Mouse (Mus musculus) layer of hippocampus, adult 2 months (tissue): ENCODE measurements around the gene Slc12a6. TPM values are rescaled to one million over a fixed set of nuclear protein-coding genes. Genes with fewer than 3 reads are reported as not detected.
"Not testable (repeated sequence)": the region's sequence is repeated elsewhere in the genome, so short reads cannot be mapped to it uniquely, and the experiment has no call there.

Experiments used
- DNase-seq, 2 experiments: peaks; one replicate each; pipeline ENCODE4 v3.0.0; 2022; ENCODE audit warnings: low spot score in 2 of 2
- H3K27ac ChIP-seq: fragments of 200-600 bp; 2 replicates; pipeline ENCODE4 v1.8.1; 2022
- H3K4me3 ChIP-seq: fragments of 200-600 bp; 2 replicates; pipeline ENCODE4 v1.8.1; 2022; ENCODE audit warnings: mild to moderate bottlenecking
- CTCF ChIP-seq: fragments of 200-600 bp; conservative IDR thresholded peaks from 2 replicates; pipeline ENCODE4 v1.8.1; 2022; ENCODE audit warnings: antibody characterized with exemption, mild to moderate bottlenecking, moderate library complexity
- total RNA-seq, 2 experiments: library from RNA; stranded (reverse); gene quantifications; 2 replicates each; pipeline ENCODE4 v1.2.3; 2021

Slc12a6 gene
- total RNA-seq, 2 experiments from 2014 or later = 107 to 112 TPM

- no peak for DNase-seq
- TF ChIP-seq CTCF = no peak
- H3K4me3 ChIP-seq = peak overlapping the region; percentile 86
- H3K27ac ChIP-seq = peak overlapping the region; percentile 99
Observed at GRCm38 (mm10) chr2:112267547-112268269, 2.1 kb downstream of the Slc12a6 start.

- Histone ChIP-seq H3K27ac (no peak overlapping the region), H3K4me3 (no peak overlapping the region)
- DNase-seq = no peak
- no peak for TF ChIP-seq CTCF
Observed at GRCm38 (mm10) chr2:112270011-112270410, 4.4 kb downstream of the Slc12a6 start.

GRCm38 (mm10) chr2:112272909-112273308 is 7.3 kb downstream of the Slc12a6 start:
- DNase-seq = no peak
- TF ChIP-seq CTCF = no peak
- H3K4me3 ChIP-seq = no peak overlapping the region
- no peak overlapping the region for H3K27ac ChIP-seq

GRCm38 (mm10) chr2:112273474-112273873 is 7.8 kb downstream of the Slc12a6 start:
- TF ChIP-seq CTCF = no peak
- DNase-seq = no peak
- Histone ChIP-seq H3K27ac (no peak overlapping the region), H3K4me3 (no peak overlapping the region)

- no peak for DNase-seq
- no peak overlapping the region for H3K27ac ChIP-seq
- no peak overlapping the region for H3K4me3 ChIP-seq
- no peak for TF ChIP-seq CTCF
Observed at GRCm38 (mm10) chr2:112276870-112277269, 11.2 kb downstream of the Slc12a6 start.

- no peak for TF ChIP-seq CTCF
- no peak for DNase-seq
- Histone ChIP-seq H3K4me3 (no peak overlapping the region), H3K27ac (no peak overlapping the region)
Observed at GRCm38 (mm10) chr2:112282846-112283245, 17.2 kb downstream of the Slc12a6 start.

- Histone ChIP-seq H3K27ac (peak overlapping the region; percentile 29), H3K4me3 (peak overlapping the region; percentile 59)
- TF ChIP-seq CTCF = no peak
- DNase-seq = peak in 1 of 2 experiments; percentile 25
Observed at GRCm38 (mm10) chr2:112284363-112285030, 18.9 kb downstream of the Slc12a6 start.

- Histone ChIP-seq H3K27ac (no peak overlapping the region), H3K4me3 (peak overlapping the region; percentile 59)
- no peak for TF ChIP-seq CTCF
- no peak for DNase-seq
Observed at GRCm38 (mm10) chr2:112285031-112285390, 19.4 kb downstream of the Slc12a6 start.

- H3K27ac ChIP-seq, DNase-seq, H3K4me3 ChIP-seq: not testable (repeated sequence)
Observed at GRCm38 (mm10) chr2:112286062-112286461, 20.4 kb downstream of the Slc12a6 start.

GRCm38 (mm10) chr2:112287059-112287458 is 21.4 kb downstream of the Slc12a6 start:
- DNase-seq = no peak
- Histone ChIP-seq H3K27ac (no peak overlapping the region), H3K4me3 (no peak overlapping the region)
- no peak for TF ChIP-seq CTCF

- H3K4me3 ChIP-seq = no peak overlapping the region
- no peak for TF ChIP-seq CTCF
- no peak overlapping the region for H3K27ac ChIP-seq
- DNase-seq = no peak
Observed at GRCm38 (mm10) chr2:112289507-112289906, 23.9 kb downstream of the Slc12a6 start.

- H3K4me3 ChIP-seq = no peak overlapping the region
Observed at GRCm38 (mm10) chr2:112292823-112293222, 27.2 kb downstream of the Slc12a6 start.

GRCm38 (mm10) chr2:112296211-112296610 is 30.6 kb downstream of the Slc12a6 start:
- H3K4me3 ChIP-seq = no peak overlapping the region; the same call in 1 of the 2 replicates
- H3K27ac ChIP-seq = peak overlapping the region; percentile 73
- DNase-seq = peak in 1 of 2 experiments; percentile 37
- TF ChIP-seq CTCF = no peak

More at GRCm38 (mm10) chr2:112292823-112293222, 27.2 kb downstream of the Slc12a6 start:
- DNase-seq = no peak
- H3K27ac ChIP-seq = peak overlapping the region; percentile 11; the same call in 1 of the 2 replicates
- no peak for TF ChIP-seq CTCF

- DNase-seq = no peak
- TF ChIP-seq CTCF = no peak
- Histone ChIP-seq H3K4me3 (no peak overlapping the region), H3K27ac (no peak overlapping the region; the same call in 1 of the 2 replicates)
Observed at GRCm38 (mm10) chr2:112298221-112298620, 32.6 kb downstream of the Slc12a6 start.
